Mouse (Mus musculus): ENCODE results near the gene Acacb. TPM values are rescaled to one million over a fixed set of nuclear protein-coding genes. Genes with fewer than 3 reads are reported as not detected.

Gene Acacb
- polyA plus RNA-seq, 1 experiment from 2014 or later: 3.7 TPM

- ATAC-seq (ENCODE audit: low FRiP score): no peak
- no peaks in the 10 kb centered on the region for H3K9me3 ChIP-seq (ENCODE audit: control insufficient read depth, low read length)
- H3K9ac ChIP-seq: no peak overlapping the region
- H3K4me2 ChIP-seq (replicated peaks): no peak overlapping the region
- no peaks in the 10 kb centered on the region for H3K4me1 ChIP-seq (replicated peaks; ENCODE audit: control insufficient read depth, insufficient read depth, low read length)
- H3K4me3 ChIP-seq (replicated peaks; ENCODE audit: low read length): no peak overlapping the region
- H3K27me3 ChIP-seq (ENCODE audit: control insufficient read depth, insufficient read depth, low read length): peaks cover 21% of the 10 kb centered on the region
- H3K27ac ChIP-seq: no peak overlapping the region
- no peaks in the 10 kb centered on the region for H3K36me3 ChIP-seq (replicated peaks; ENCODE audit: control insufficient read depth, insufficient read depth)
- DNase-seq (ENCODE audit: low spot score): no peak
- WGBS: 89% methylated on average over 3 of the region's 3 CpGs
Measured at GRCm38 (mm10) chr5:114172936-114173335, 26.6 kb downstream of the Acacb start.

GRCm38 (mm10) chr5:114173458-114173857 lies 27.1 kb downstream of the Acacb start:
- ATAC-seq (ENCODE audit: low FRiP score): no peak
- H3K4me3 ChIP-seq (replicated peaks; ENCODE audit: low read length): no peak overlapping the region
- H3K36me3 ChIP-seq (replicated peaks; ENCODE audit: control insufficient read depth, insufficient read depth): no peaks in the 10 kb centered on the region
- DNase-seq (ENCODE audit: low spot score): no peak
- no peak overlapping the region for H3K4me2 ChIP-seq (replicated peaks)
- WGBS: 75% methylated on average over 7 of the region's 7 CpGs
- no peaks in the 10 kb centered on the region for H3K4me1 ChIP-seq (replicated peaks; ENCODE audit: control insufficient read depth, insufficient read depth, low read length)
- no peaks in the 10 kb centered on the region for H3K9me3 ChIP-seq (ENCODE audit: control insufficient read depth, low read length)
- no peak overlapping the region for H3K9ac ChIP-seq
- H3K27me3 ChIP-seq (ENCODE audit: control insufficient read depth, insufficient read depth, low read length): peaks cover 21% of the 10 kb centered on the region
- H3K27ac ChIP-seq: no peak overlapping the region

GRCm38 (mm10) chr5:114173877-114174581 lies 27.7 kb downstream of the Acacb start:
- Histone ChIP-seq H3K27ac (no peak overlapping the region), H3K9ac (no peak overlapping the region), H3K36me3 (replicated peaks; ENCODE audit: control insufficient read depth, insufficient read depth) (no peaks in the 10 kb centered on the region), H3K4me1 (replicated peaks; ENCODE audit: control insufficient read depth, insufficient read depth, low read length) (no peaks in the 10 kb centered on the region), H3K4me2 (replicated peaks) (no peak overlapping the region), H3K27me3 (ENCODE audit: control insufficient read depth, insufficient read depth, low read length) (peaks cover 21% of the 10 kb centered on the region), H3K4me3 (replicated peaks; ENCODE audit: low read length) (no peak overlapping the region), H3K9me3 (ENCODE audit: control insufficient read depth, low read length) (no peaks in the 10 kb centered on the region)
- DNase-seq (ENCODE audit: low spot score) (no peak), ATAC-seq (ENCODE audit: low FRiP score) (no peak)
- 34% methylated on average over 16 of the region's 16 CpGs for WGBS

- peaks cover 21% of the 10 kb centered on the region for H3K27me3 ChIP-seq (ENCODE audit: control insufficient read depth, insufficient read depth, low read length)
Measured at GRCm38 (mm10) chr5:114174639-114175038, 28.3 kb downstream of the Acacb start.

GRCm38 (mm10) chr5:114175596-114176171 lies 29.3 kb downstream of the Acacb start:
- Histone ChIP-seq H3K9me3 (ENCODE audit: control insufficient read depth, low read length) (no peaks in the 10 kb centered on the region), H3K4me1 (replicated peaks; ENCODE audit: control insufficient read depth, insufficient read depth, low read length) (no peaks in the 10 kb centered on the region), H3K27ac (no peak overlapping the region), H3K4me3 (replicated peaks; ENCODE audit: low read length) (peak overlapping the region; percentile 27), H3K36me3 (replicated peaks; ENCODE audit: control insufficient read depth, insufficient read depth) (no peaks in the 10 kb centered on the region), H3K4me2 (replicated peaks) (peak overlapping the region; percentile 54), H3K27me3 (ENCODE audit: control insufficient read depth, insufficient read depth, low read length) (peaks cover 21% of the 10 kb centered on the region), H3K9ac (peak overlapping the region; percentile 42; the same call in 1 of the 2 replicates)
- peak; percentile 57 for DNase-seq (ENCODE audit: low spot score)
- ATAC-seq (ENCODE audit: low FRiP score): peak; percentile 74
- WGBS: under 1% methylated on average over 26 of the region's 26 CpGs

More at GRCm38 (mm10) chr5:114174639-114175038, 28.3 kb downstream of the Acacb start:
- Histone ChIP-seq H3K4me3 (replicated peaks; ENCODE audit: low read length) (no peak overlapping the region), H3K9me3 (ENCODE audit: control insufficient read depth, low read length) (no peaks in the 10 kb centered on the region), H3K27ac (no peak overlapping the region), H3K4me1 (replicated peaks; ENCODE audit: control insufficient read depth, insufficient read depth, low read length) (no peaks in the 10 kb centered on the region), H3K4me2 (replicated peaks) (no peak overlapping the region), H3K9ac (no peak overlapping the region), H3K36me3 (replicated peaks; ENCODE audit: control insufficient read depth, insufficient read depth) (no peaks in the 10 kb centered on the region)
- no peak for ATAC-seq (ENCODE audit: low FRiP score)
- 15% methylated on average over 16 of the region's 16 CpGs for WGBS
- peak; percentile 38 for DNase-seq (ENCODE audit: low spot score)

- H3K27me3 ChIP-seq (ENCODE audit: control insufficient read depth, insufficient read depth, low read length): peaks cover 21% of the 10 kb centered on the region
- H3K4me2 ChIP-seq (replicated peaks): no peak overlapping the region
- no peaks in the 10 kb centered on the region for H3K36me3 ChIP-seq (replicated peaks; ENCODE audit: control insufficient read depth, insufficient read depth)
- H3K4me3 ChIP-seq (replicated peaks; ENCODE audit: low read length): no peak overlapping the region
- ATAC-seq (ENCODE audit: low FRiP score): no peak
- WGBS: 61% methylated on average over 8 of the region's 8 CpGs
- no peaks in the 10 kb centered on the region for H3K4me1 ChIP-seq (replicated peaks; ENCODE audit: control insufficient read depth, insufficient read depth, low read length)
- no peaks in the 10 kb centered on the region for H3K9me3 ChIP-seq (ENCODE audit: control insufficient read depth, low read length)
- no peak for DNase-seq (ENCODE audit: low spot score)
- no peak overlapping the region for H3K27ac ChIP-seq
- no peak overlapping the region for H3K9ac ChIP-seq
Measured at GRCm38 (mm10) chr5:114176548-114177400, 30.4 kb downstream of the Acacb start.

- ATAC-seq (ENCODE audit: low FRiP score) (no peak), DNase-seq (ENCODE audit: low spot score) (no peak)
- 95% methylated on average over 4 of the region's 4 CpGs for WGBS
- Histone ChIP-seq H3K4me2 (replicated peaks) (no peak overlapping the region), H3K4me3 (replicated peaks; ENCODE audit: low read length) (no peak overlapping the region), H3K36me3 (replicated peaks; ENCODE audit: control insufficient read depth, insufficient read depth) (no peaks in the 10 kb centered on the region), H3K9ac (no peak overlapping the region), H3K27me3 (ENCODE audit: control insufficient read depth, insufficient read depth, low read length) (peaks cover 21% of the 10 kb centered on the region), H3K4me1 (replicated peaks; ENCODE audit: control insufficient read depth, insufficient read depth, low read length) (no peaks in the 10 kb centered on the region), H3K9me3 (ENCODE audit: control insufficient read depth, low read length) (no peaks in the 10 kb centered on the region), H3K27ac (no peak overlapping the region)
Measured at GRCm38 (mm10) chr5:114177966-114178719, 31.8 kb downstream of the Acacb start.

GRCm38 (mm10) chr5:114179541-114179940 lies 33.2 kb downstream of the Acacb start:
- ATAC-seq (ENCODE audit: low FRiP score): no peak
- no peak overlapping the region for H3K27ac ChIP-seq
- H3K4me3 ChIP-seq (replicated peaks; ENCODE audit: low read length): no peak overlapping the region
- H3K36me3 ChIP-seq (replicated peaks; ENCODE audit: control insufficient read depth, insufficient read depth): no peaks in the 10 kb centered on the region
- no peak overlapping the region for H3K4me2 ChIP-seq (replicated peaks)
- H3K4me1 ChIP-seq (replicated peaks; ENCODE audit: control insufficient read depth, insufficient read depth, low read length): no peaks in the 10 kb centered on the region
- H3K27me3 ChIP-seq (ENCODE audit: control insufficient read depth, insufficient read depth, low read length): peaks cover 21% of the 10 kb centered on the region
- no peaks in the 10 kb centered on the region for H3K9me3 ChIP-seq (ENCODE audit: control insufficient read depth, low read length)
- 85% methylated on average over 11 of the region's 11 CpGs for WGBS
- DNase-seq (ENCODE audit: low spot score): no peak
- H3K9ac ChIP-seq: no peak overlapping the region

GRCm38 (mm10) chr5:114183493-114183892 lies 37.2 kb downstream of the Acacb start:
- Histone ChIP-seq H3K27me3 (ENCODE audit: control insufficient read depth, insufficient read depth, low read length) (no peaks in the 10 kb centered on the region), H3K9ac (no peak overlapping the region), H3K27ac (no peak overlapping the region), H3K4me2 (replicated peaks) (no peak overlapping the region), H3K36me3 (replicated peaks; ENCODE audit: control insufficient read depth, insufficient read depth) (no peaks in the 10 kb centered on the region), H3K9me3 (ENCODE audit: control insufficient read depth, low read length) (no peaks in the 10 kb centered on the region), H3K4me3 (replicated peaks; ENCODE audit: low read length) (no peak overlapping the region), H3K4me1 (replicated peaks; ENCODE audit: control insufficient read depth, insufficient read depth, low read length) (no peaks in the 10 kb centered on the region)
- 100% methylated on average over 2 of the region's 2 CpGs for WGBS
- DNase-seq (ENCODE audit: low spot score) (no peak), ATAC-seq (ENCODE audit: low FRiP score) (no peak)
